Mouse (Mus musculus) CH12.LX (cell line): ENCODE results near the gene Lpar3. TPM values are rescaled to one million over a fixed set of nuclear protein-coding genes. Genes with fewer than 3 reads are reported as not detected.

ENCODE experiments used
- DNase-seq: peaks from one replicate; pipeline ENCODE4 v3.0.0-alpha.2; 2013; ENCODE audit errors: extremely low read depth
- H3K27ac ChIP-seq: 2 replicates; pipeline ENCODE4 v1.5.1; 2012; ENCODE audit warnings: low read depth, mild to moderate bottlenecking, control low read depth, moderate library complexity; ENCODE audit not compliant: insufficient read depth
- H3K27me3 ChIP-seq: replicated peaks from 2 replicates; pipeline ENCODE3; 2012; ENCODE audit warnings: inconsistent platforms
- H3K36me3 ChIP-seq, 2 experiments: replicated peaks in 1 of 2; 2 replicates each; pipeline versions ENCODE3 to v1.6.1; 2012; ENCODE audit warnings: inconsistent platforms in 1 of 2, low read length in 1 of 2, mild to moderate bottlenecking in 1 of 2, mixed read lengths in 1 of 2, moderate library complexity in 1 of 2; ENCODE audit not compliant: control insufficient read depth in 1 of 2, insufficient read depth in 1 of 2
- H3K4me1 ChIP-seq, 2 experiments: 2 replicates each; pipeline ENCODE4 v1.6.1; 2012; ENCODE audit warnings: inconsistent platforms in 1 of 2, moderate library complexity in 1 of 2; ENCODE audit not compliant: insufficient read depth in 2 of 2, control insufficient read depth in 1 of 2
- H3K4me2 ChIP-seq: 2 replicates; pipeline ENCODE4 v1.6.1; 2012; ENCODE audit warnings: low read depth, mild to moderate bottlenecking, control low read depth; ENCODE audit not compliant: poor library complexity, insufficient read depth, severe bottlenecking
- H3K4me3 ChIP-seq, 3 experiments: fragments of 150-350 bp in 1 of 3; sonication (generic) in 1 of 3; replicated peaks in 1 of 3; 2 replicates each; pipeline versions ENCODE3 to v1.5.1; 2011 to 2012; ENCODE audit warnings: low read depth in 2 of 3, low read length in 2 of 3, mild to moderate bottlenecking in 2 of 3, moderate library complexity in 2 of 3, control low read depth in 1 of 3, improper control_type of control experiment in 1 of 3, inconsistent platforms in 1 of 3, mixed read lengths in 1 of 3; ENCODE audit not compliant: poor library complexity in 1 of 3
- H3K79me2 ChIP-seq: replicated peaks from 2 replicates; pipeline ENCODE4 v1.6.1; 2012; ENCODE audit warnings: mild to moderate bottlenecking, moderate library complexity; ENCODE audit not compliant: control insufficient read depth, poor library complexity, insufficient read depth, severe bottlenecking; ENCODE audit errors: extremely low read depth
- H3K9ac ChIP-seq: 2 replicates; pipeline ENCODE4 v1.6.1; 2012; ENCODE audit warnings: low read depth, mild to moderate bottlenecking, control low read depth, moderate library complexity; ENCODE audit not compliant: insufficient read depth
- H3K9me3 ChIP-seq: replicated peaks from 2 replicates; pipeline ENCODE3; 2012; ENCODE audit warnings: low read length, inconsistent platforms, mixed read lengths
- BHLHE40 ChIP-seq: IDR thresholded peaks from 2 replicates; pipeline ENCODE4 v1.6.1; 2011; ENCODE audit warnings: mild to moderate bottlenecking, low read depth, low read length, improper control_type of control experiment
- CHD1 ChIP-seq: IDR thresholded peaks from 2 replicates; pipeline ENCODE4 v1.6.1; 2012; ENCODE audit warnings: low read depth, low read length, improper control_type of control experiment, inconsistent platforms
- CHD2 ChIP-seq: IDR thresholded peaks from 2 replicates; pipeline ENCODE4 v1.6.1; 2011; ENCODE audit warnings: low read length, improper control_type of control experiment
- CTCF ChIP-seq, 2 experiments: IDR thresholded peaks in 1 of 2; conservative IDR thresholded peaks in 1 of 2; 2 replicates each; pipeline ENCODE4 v1.5.1; 2011 to 2012; ENCODE audit warnings: low read depth in 2 of 2, low read length in 2 of 2, improper control_type of control experiment in 1 of 2, inconsistent platforms in 1 of 2, mild to moderate bottlenecking in 1 of 2, moderate library complexity in 1 of 2
- EP300 ChIP-seq: IDR thresholded peaks from 2 replicates; pipeline ENCODE4 v1.6.1; 2011; ENCODE audit warnings: low read length, improper control_type of control experiment
- ETS1 ChIP-seq: conservative IDR thresholded peaks from 2 replicates; pipeline ENCODE4 v1.6.1; 2012; ENCODE audit warnings: low read depth, mild to moderate bottlenecking, inconsistent platforms, low read length, improper control_type of control experiment, moderate library complexity
- GABPA ChIP-seq: IDR thresholded peaks from 2 replicates; pipeline ENCODE4 v1.6.1; 2012; ENCODE audit warnings: low read depth, low read length, improper control_type of control experiment, inconsistent platforms; ENCODE audit not compliant: insufficient replicate concordance
- KAT2A ChIP-seq: IDR thresholded peaks from 2 replicates; pipeline ENCODE4 v1.6.1; 2012; ENCODE audit warnings: low read length, improper control_type of control experiment, inconsistent platforms; ENCODE audit not compliant: insufficient replicate concordance
- MAX ChIP-seq: IDR thresholded peaks from 2 replicates; pipeline ENCODE4 v1.6.1; 2011; ENCODE audit warnings: low read length, improper control_type of control experiment
- PAX5 ChIP-seq: IDR thresholded peaks from 2 replicates; pipeline ENCODE4 v1.6.1; 2012; ENCODE audit warnings: low read length, inconsistent platforms, mixed read lengths
- RAD21 ChIP-seq: IDR thresholded peaks from 2 replicates; pipeline ENCODE4 v1.6.1; 2011; ENCODE audit warnings: low read depth, mild to moderate bottlenecking, low read length, improper control_type of control experiment, moderate library complexity
- SIN3A ChIP-seq: IDR thresholded peaks from 2 replicates; pipeline ENCODE4 v1.6.1; 2012; ENCODE audit warnings: low read length, improper control_type of control experiment, inconsistent platforms
- SMC3 ChIP-seq: IDR thresholded peaks from 2 replicates; pipeline ENCODE4 v1.6.1; 2011; ENCODE audit warnings: low read depth, low read length, improper control_type of control experiment
- TBP ChIP-seq: conservative IDR thresholded peaks from 2 replicates; pipeline ENCODE4 v1.6.1; 2011; ENCODE audit warnings: low read depth, low read length, improper control_type of control experiment
- TCF12 ChIP-seq: IDR thresholded peaks from 2 replicates; pipeline ENCODE4 v1.6.1; 2014; ENCODE audit warnings: low read depth, mild to moderate bottlenecking, inconsistent platforms, low read length, improper control_type of control experiment
- UBTF ChIP-seq: IDR thresholded peaks from 2 replicates; pipeline ENCODE4 v1.6.1; 2012; ENCODE audit warnings: low read depth, mild to moderate bottlenecking, inconsistent platforms, low read length, improper control_type of control experiment, moderate library complexity
- USF1 ChIP-seq: IDR thresholded peaks from 2 replicates; pipeline ENCODE4 v1.6.1; 2014; ENCODE audit warnings: low read depth, mild to moderate bottlenecking, inconsistent platforms, low read length, improper control_type of control experiment
- USF2 ChIP-seq: conservative IDR thresholded peaks from 2 replicates; pipeline ENCODE4 v1.6.1; 2011; ENCODE audit warnings: low read depth, low read length, improper control_type of control experiment
- ZC3H11A ChIP-seq: IDR thresholded peaks from 2 replicates; pipeline ENCODE4 v1.6.1; 2012; ENCODE audit warnings: low read depth, mild to moderate bottlenecking, inconsistent platforms, low read length, improper control_type of control experiment
- dilution Hi-C: fragments of 300-500 bp; cut with MboI; formaldehyde crosslinking; loops from 2 replicates; pipeline ENCODE4 v1.14.3; 2020; ENCODE audit warnings: low sequenced_read_pairs; ENCODE audit not compliant: extremely low pct_unique_long_range_greater_than_20kb, extremely low pct_ligation_motif_present
- in situ Hi-C: fragments of 300-500 bp; cut with MboI; formaldehyde crosslinking; loops from 3 replicates; pipeline ENCODE4 v1.14.3; 2019; ENCODE audit warnings: low sequenced_read_pairs, low pct_ligation_motif_present, low pct_unique_long_range_greater_than_20kb, mixed read lengths
- polyA plus RNA-seq: library from polyadenylated mRNA; unstranded; fragments of >175 nt; gene quantifications from 2 replicates; pipeline ENCODE4 v1.2.1, GENCODE M21; 2012; ENCODE audit warnings: low read depth; ENCODE audit not compliant: insufficient read length
- total RNA-seq, 2 experiments: library from RNA; depleted of rRNA; stranded (reverse); fragments of 300-350 nt in 1 of 2; fragments of >200 nt in 1 of 2; gene quantifications; 2 replicates each; pipeline ENCODE4 v1.2.3; 2012 to 2014

The Lpar3 gene
- total RNA-seq (2012; rRNA removed) (not detected in 2 replicates), total RNA-seq (2014; rRNA removed) (not detected in 2 replicates), polyA plus RNA-seq (not detected in 2 replicates)

DNA sequence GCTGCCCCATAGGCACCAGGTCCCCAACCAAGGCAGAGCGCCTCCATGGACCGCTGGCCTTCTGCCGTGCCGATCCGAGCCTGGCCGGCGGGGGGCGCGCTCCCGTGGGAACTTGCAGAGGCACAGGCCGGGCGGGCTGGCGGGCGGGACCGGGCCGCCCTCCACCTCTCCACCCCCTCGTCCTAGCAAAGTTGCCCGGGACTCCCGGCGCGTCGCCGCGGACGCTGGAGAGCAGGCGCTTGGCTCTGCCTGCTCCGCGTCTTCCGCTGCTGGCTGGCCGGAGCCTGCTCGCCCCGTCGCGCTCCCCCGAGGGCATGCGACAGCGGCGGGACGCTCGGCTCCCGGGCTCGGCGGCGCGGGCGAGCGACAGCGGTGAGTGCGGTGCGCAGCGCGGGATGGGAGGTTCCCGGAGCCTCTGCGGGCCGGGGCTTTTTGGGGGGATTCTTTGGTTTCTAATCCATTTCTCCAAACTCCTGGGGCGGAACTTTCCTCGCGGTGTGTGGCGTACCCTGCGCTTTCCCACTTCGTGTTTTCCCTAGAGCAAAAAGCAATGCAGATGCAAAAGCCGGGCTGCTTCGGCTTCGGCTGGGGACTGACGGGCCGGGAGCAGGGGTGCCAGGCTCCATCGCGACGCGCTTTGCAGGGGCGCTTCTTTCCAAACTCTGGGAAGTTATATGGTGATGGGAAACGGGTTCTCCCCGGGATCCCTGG, at the start of gene Lpar3:
Lpar3 (plus strand) TSS at position 188 of the 711 bp plus-strand sequence.
- DNase-seq: no peak
- H3K27ac ChIP-seq: no peak within 1 kb of the TSS
- no peaks in the 10 kb centered on the region for H3K79me2 ChIP-seq
- H3K4me1 ChIP-seq: peaks cover 2 to 17% of the 10 kb centered on the region in 2 experiments
- peaks cover 2% of the 10 kb centered on the region for H3K9me3 ChIP-seq
- dilution Hi-C loops: no loop called here
- no peak within 1 kb of the TSS for H3K4me3 ChIP-seq
- H3K36me3 ChIP-seq: no peaks in the 10 kb centered on the region
- H3K9ac ChIP-seq: no peak within 1 kb of the TSS
- H3K27me3 ChIP-seq: no peaks in the 10 kb centered on the region
- TF ChIP-seq EP300 (no peak), CTCF (conservative IDR thresholded peaks at IDR 0.05 in 1 of 2, IDR thresholded peaks at IDR 0.05 in 1 of 2; ENCODE audit: low read depth in 2 of 2, low read length in 2 of 2) (peak in 1 of 2 experiments; percentile 12; a peak in 1 of 4 replicates)
- H3K4me2 ChIP-seq: no peak within 1 kb of the TSS
- in situ Hi-C loops: no loop called here

- peaks cover 5 to 26% of the 10 kb centered on the region in 2 experiments; a peak in 3 of 4 replicates for H3K4me1 ChIP-seq
- in situ Hi-C loops: no loop called here
- H3K36me3 ChIP-seq: peaks cover 69 to 95% of the 10 kb centered on the region in 2 experiments
- H3K27me3 ChIP-seq: no peaks in the 10 kb centered on the region
- TF ChIP-seq TBP (0 out of 2 replicates have a peak, but pooled peaks have one; percentile 36), SIN3A (no peak), CHD2 (no peak), USF2 (no peak), BHLHE40 (peak; percentile 71), SMC3 (no peak), ETS1 (peak; percentile 70), ZC3H11A (no peak), CHD1 (no peak), GABPA (no peak), TCF12 (0 out of 2 replicates have a peak, but pooled peaks have one; percentile 11)
- TF ChIP-seq, all 38 proteins: peak for 4
- Histone ChIP-seq H3K79me2 (no peaks in the 10 kb centered on the region), H3K27ac (no peak overlapping the region), H3K9me3 (peaks cover 2% of the 10 kb centered on the region), H3K4me2 (no peak overlapping the region), H3K4me3 (no peak overlapping the region), H3K9ac (no peak overlapping the region)
- DNase-seq: no peak
- dilution Hi-C loops: no loop called here
Measured at GRCm38 (mm10) chr3:146173030-146173429, 47.7 kb upstream of the Lpar3 start.

- H3K9me3 ChIP-seq: peaks cover 2% of the 10 kb centered on the region
- in situ Hi-C loops: no loop called here
- DNase-seq: no peak
- TF ChIP-seq PAX5: no peak
- no peak for TF ChIP-seq MAX
- no peak for TF ChIP-seq SMC3
- TF ChIP-seq TBP: no peak
- no peak for TF ChIP-seq USF1
- TF ChIP-seq KAT2A: no peak
- TF ChIP-seq ETS1: no peak
- TF ChIP-seq EP300: no peak
- no peak for TF ChIP-seq UBTF
- no peak for TF ChIP-seq RAD21
- peaks cover 68 to 95% of the 10 kb centered on the region in 2 experiments for H3K36me3 ChIP-seq
- H3K79me2 ChIP-seq: no peaks in the 10 kb centered on the region
- no peak overlapping the region for H3K4me2 ChIP-seq
- H3K27ac ChIP-seq: no peak overlapping the region
- no peaks in the 10 kb centered on the region for H3K27me3 ChIP-seq
- no peak overlapping the region for H3K4me3 ChIP-seq
- no peak overlapping the region for H3K9ac ChIP-seq
- peaks cover 5 to 28% of the 10 kb centered on the region in 2 experiments; a peak in 3 of 4 replicates for H3K4me1 ChIP-seq
- dilution Hi-C loops: no loop called here
Measured at GRCm38 (mm10) chr3:146174215-146174614, 46.5 kb upstream of the Lpar3 start.
